Mouse (Mus musculus): ENCODE results near the gene Myom1.

The Myom1 gene

DNA sequence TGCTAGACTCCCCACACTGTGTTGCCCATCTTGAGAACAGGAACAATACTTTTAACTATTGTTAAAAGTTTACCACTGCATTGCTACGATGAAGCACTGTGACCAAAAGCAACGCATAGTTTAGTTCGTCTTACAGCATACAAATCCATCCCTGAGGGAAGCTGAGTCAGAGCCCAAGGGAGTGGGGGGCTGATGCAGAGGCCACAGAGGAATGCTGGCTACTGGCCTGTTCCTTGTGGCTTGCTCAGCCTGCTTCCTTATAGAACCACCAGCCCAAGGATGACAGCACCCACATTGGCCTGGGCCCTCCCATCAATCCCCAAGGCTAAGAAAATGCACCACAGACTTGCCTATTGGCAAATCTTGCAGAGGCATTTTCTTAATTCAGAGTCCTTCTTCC, 56.8 kb downstream of the Myom1 start:
- DNase-seq (ENCODE audit: low spot score), result no peak

DNA sequence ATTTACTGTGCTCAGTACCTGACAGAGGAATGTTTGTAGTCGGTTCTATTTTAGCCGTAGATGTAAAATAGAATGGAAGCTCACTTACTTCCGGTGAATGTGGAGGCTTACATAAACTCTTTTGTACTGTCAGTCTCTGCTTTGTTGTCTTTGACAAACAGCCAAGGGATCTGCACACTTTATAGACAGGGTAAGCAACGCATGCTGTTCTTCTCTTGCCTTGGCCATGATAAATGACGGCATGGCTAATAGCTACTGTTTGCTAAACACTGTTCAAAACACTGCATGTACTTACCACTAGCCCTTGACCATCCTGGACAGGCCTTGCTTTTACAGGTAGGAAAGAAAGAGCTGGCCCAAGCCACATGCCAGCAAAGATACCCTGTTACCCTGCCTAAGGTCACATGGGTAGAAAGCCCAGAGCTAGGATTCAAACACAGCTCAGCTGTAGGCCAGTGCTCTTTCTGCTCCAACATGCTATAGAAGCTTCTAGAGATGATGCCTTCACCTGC, 59.7 kb downstream of the Myom1 start:
- DNase-seq (ENCODE audit: low spot score), result no peak

DNA sequence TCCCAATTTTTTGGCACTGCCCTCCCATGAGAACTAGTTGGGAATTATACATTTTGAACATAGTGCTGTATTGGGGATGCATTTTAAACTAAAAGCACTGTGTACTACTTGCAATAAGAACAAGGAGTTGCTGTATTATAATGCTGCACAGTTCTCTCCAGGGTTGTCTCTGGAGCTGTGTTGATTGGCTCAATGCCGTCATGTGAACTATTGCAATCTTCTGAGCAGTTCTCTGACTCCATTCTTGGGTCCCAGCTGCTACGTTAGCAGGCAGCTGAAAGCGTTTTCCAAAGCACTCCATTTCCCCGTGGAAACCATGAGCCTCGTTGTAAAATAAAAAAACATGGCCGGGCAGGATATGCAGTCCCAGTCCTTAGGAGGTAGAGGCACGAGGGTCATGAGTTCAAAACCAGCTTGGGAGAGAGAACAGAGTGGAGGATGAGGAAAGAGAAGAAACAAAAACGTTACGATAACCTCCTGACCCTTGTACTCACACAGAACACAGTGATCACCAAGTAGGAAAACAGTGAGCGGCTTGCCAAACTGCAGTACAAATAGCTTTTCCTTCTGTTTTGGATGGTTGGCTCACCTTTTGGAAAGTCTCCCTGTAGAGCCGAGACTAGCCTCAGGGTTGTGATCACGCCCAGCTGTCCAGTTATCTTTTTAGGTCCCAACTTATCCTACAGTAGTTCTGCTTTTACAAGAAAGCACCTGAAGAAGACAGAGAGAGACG, 60.6 kb downstream of the Myom1 start:
- no peak for DNase-seq (ENCODE audit: low spot score)

DNA sequence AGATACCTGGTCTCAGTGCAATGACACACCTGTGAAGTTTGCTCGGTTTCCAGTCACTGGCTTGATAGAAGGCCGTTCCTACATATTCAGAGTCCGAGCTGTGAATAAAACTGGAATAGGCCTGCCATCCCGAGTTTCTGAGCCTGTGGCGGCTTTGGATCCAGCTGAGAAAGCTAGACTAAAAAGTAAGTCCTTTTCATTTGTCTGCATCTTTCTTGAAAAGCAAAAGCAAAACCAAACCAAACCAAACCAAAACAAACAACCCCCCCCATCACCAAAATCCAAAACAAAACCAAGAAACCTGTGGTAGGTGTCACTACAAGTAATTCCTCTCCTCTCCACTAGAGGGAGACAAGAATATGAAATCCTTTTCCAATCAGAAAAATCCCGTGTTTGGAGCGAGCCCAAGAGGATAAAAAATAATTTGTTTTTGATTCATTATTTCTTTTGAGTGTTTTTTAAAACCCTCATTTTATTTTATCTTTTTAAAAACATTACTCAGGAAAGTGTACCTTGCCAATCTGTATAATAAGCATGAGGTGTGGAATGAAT, 62.1 kb downstream of the Myom1 start:
- DNase-seq (ENCODE audit: low spot score), result no peak

DNA sequence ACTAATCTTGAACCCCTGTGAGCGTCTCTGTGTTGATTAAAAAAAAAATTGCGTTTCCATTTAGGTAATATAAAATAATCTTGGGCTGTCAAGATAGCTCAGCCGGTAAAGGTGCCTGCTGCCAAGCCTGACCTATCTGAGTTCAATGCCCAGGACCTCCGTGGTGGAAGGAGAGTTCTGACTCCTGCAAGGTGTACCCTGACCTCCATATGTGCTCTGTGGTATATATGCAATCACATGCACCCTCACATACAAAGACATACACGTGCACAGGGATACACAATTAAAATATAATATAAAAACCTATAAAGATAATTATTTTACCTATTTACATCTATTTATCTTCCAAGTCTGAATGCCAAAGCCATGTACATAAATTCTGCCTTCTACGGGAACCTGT, 62.7 kb downstream of the Myom1 start:
- DNase-seq (ENCODE audit: low spot score), result no peak

DNA sequence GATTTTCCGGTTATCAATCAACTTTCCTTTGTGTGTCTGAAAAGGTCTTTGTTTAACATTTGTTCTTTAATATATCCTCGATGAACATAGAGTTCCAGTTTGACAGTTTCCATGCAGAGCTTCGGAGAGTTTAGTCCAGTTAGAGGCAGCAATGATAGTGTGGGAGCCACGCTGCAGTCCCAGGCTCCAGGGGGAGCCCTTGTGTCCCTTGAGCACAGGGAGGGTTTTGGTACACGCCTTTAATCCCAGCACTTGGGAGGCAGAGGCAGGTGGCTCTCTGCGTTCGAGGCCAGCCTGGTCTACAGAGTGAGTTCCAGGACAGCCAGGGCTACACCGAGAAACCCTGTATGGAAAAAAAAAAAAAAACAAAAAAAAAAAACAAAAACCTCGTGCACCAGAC, 66.7 kb downstream of the Myom1 start:
- DNase-seq (ENCODE audit: low spot score), result no peak

DNA sequence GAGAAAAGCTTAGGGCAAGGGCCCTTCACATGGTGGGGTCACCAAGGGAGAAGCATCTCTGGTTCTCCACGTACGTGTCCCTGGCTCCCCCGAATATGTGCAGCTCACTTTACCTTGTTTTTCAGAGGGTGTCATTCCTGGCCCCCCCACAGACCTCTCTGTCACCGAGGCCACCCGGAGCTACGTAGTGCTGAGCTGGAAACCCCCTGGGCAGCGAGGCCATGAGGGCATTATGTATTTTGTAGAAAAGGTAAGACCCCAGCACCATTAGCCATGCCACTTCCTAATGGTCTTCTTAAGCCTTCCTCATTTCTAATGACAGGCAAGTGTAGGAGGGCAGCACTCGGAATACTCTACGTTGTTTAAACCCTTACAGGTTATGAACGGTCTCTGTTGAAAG, 69.5 kb downstream of the Myom1 start:
- DNase-seq (ENCODE audit: low spot score), result no peak

DNA sequence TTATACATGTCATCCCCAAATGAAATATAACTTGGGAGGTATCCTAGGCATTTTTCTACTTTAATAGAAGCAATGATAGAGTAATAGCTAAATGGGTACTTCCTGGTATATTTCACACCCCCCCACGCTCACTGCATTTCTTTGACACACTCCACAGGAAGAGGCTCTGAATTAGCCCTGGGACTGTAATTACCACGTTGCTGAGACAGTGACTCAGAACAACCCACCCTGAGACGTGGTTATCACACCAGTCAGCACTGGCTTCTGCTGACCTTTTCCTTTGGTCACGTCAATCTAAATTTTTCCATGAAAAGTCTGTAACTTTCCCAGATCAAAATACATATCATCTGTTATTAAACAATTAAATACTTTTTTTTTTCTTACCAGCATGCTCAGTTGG, 72.0 kb downstream of the Myom1 start:
- no peak for DNase-seq (ENCODE audit: low spot score)

DNA sequence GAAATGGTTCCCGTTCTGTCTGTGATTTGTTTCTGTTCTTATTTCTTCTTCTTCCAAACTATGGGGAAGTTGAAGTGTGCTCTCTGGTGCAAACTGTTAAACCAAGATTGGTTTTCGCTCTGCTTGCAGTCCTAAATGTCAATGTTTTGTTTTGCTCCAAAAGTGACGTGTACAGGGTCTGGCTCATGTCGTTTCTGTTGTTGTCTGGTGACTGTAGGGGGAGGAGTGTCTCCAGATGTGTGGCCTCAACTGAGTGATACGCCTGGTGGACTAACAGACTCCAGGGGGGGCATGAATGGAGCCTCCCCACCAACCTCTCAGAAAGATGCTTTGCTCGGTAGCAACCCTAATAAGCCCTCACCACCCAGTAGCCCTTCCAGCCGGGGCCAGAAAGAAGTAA, 79.6 kb downstream of the Myom1 start:
- DNase-seq (ENCODE audit: low spot score), result no peak

DNA sequence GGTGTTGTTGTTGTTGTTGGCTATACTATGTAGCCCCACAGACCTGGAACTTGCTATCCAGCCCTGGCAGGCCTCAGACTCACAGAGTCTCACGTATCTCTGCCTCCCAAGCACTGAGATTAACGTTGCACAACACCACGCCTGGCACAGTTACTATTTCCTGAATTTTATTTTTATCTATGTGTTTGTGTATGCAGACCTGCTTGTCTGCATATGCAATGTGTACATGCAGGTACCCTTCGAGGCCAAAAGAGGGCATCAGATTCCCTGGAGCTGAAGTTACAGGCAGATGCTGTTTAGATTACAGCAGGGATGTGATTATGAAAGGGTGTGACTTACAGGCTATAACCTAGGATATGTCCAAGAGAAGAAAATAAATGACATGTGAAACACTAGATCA, 84.5 kb downstream of the Myom1 start:
- no peak for DNase-seq (ENCODE audit: low spot score)

DNA sequence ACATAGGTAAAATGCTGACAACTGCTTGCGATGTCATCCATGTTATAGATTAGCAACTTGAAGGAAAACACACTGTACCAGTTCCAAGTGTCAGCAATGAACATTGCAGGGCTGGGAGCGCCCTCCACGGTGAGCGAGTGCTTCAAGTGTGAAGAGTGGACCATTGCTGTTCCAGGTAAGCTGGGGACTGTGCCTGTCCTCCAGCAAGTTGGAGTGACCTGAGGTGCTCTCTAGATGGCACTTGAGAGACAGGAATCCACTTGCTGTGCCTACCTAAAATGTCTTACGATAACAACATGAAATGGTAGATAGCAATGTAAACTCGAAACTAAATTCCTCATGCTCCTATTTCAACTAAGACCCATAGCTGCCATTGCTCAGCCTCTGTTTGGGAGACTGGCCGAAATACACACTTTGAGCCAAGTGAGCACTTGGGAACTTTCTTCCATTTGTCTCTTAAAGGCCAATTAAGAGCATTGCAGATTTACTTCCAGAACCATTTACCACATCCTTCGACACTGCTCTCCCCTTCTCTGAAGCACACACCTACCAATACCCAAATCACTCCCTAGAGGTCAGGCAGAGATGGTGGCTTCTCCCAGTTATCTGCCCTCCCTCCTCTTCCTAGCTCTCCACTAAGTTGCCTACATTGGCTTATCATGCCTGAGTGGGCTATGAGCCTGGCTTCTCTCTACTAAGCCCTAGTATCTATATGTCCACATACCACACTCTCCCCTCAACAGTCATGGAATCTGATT, 85.1 kb downstream of the Myom1 start:
- DNase-seq (ENCODE audit: low spot score), result no peak

DNA sequence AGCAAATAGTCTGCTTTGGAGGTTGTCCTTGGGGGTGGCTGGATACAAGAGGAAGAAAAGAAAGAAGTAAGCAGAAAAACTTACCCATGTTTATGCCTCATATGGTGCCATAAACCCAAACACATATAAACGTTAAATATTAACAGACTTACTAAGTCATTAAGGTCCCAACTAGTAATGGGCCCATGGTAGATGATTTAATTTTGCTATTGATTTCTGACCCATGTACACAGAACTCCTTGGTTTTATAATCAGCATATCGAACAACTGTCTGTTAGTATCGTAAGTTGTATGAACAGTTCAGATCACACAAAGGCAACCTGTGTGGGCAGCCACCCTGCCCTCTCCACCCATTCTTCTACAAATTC, 85.7 kb downstream of the Myom1 start:
- DNase-seq (ENCODE audit: low spot score), result no peak

DNA sequence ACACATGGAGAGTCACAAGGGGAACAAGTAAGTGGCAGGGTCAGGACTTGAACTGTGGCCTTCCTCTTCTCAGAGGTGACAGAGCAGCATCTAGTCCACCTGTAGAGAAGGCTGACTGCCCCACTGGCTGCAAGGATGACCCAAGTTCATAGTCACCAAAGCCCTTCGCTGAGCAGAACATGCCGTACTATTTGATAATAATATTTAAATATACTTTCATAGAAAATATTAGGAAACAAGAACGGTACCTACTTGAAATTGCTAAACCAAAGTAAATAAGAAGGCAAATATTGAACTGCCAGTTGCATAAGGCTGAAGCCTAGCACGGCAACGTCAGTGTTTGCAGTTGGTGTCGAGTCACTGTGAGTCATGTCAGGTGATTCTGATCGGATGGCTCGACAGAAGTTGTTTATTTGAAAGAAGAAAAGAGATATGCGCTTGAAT, 86.6 kb downstream of the Myom1 start:
- no peak for DNase-seq (ENCODE audit: low spot score)

DNA sequence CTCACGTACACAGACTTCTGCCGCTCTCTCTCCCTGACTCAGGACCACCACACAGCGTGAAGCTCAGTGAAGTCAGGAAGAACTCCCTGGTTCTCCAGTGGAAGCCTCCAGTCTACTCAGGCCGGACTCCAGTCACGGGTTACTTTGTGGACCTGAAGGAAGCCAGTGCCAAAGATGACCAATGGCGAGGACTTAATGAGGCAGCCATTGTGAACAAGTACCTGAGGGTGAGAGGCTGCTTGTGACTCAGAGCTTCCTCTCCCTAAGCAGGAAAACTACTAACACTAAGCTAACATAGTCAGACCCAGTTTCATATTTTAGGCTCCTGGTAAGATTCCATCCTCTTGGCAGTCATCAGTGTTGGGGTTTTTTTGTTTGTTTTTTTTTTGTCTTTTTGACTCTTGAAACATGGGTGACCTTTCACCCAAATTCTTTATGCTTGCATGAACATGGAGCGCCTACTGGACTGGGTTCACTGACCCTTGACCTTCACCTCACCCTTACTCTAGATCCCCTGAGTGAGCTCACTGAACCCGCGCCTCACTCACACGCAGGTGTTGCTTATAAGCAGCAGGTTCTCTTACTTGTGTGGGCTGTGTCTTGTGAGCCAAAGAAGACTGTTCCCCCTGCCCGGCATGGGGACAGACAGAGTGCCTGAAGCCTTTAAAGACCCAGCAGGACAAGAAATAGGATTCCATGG, 87.5 kb downstream of the Myom1 start:
- no peak for DNase-seq (ENCODE audit: low spot score)

DNA sequence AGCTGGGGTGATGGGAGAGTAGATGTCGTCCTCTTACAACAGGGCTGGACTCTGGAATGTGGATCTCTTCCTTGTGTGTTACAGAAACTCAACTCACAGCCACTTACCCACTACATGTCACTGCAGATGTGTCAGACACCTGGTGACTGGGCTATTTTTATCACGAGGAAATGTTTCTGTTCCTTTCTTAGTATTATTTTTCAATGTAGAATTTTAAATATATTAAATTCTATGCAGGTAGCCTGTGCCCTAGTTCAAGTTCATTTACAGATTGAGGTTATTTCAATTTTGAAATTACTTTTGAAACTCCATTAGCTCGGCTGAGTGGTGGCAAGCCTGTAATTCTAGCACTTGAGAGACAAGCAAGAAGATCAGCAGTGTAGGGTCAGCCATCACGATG, 88.6 kb downstream of the Myom1 start:
- DNase-seq (ENCODE audit: low spot score), result no peak

DNA sequence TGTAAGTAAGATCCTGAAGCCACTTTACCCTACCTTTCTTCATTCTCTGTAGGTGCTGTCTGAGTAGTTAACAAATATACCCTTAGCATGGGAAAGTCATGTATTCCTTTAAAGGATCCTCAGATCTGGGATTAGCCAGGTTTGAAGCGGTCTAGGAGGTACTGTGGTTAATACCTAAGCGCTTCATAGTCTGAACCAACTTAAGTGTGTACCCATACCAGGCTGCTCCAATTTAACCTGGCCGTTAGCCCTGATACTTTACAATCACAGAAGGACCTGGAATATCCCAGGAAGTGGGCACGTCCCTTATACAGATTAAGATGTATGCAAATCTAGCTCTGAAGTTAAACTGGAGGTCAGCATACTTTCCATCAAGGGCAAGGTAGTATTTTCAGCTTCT, 89.9 kb downstream of the Myom1 start:
- DNase-seq (ENCODE audit: low spot score), result no peak

DNA sequence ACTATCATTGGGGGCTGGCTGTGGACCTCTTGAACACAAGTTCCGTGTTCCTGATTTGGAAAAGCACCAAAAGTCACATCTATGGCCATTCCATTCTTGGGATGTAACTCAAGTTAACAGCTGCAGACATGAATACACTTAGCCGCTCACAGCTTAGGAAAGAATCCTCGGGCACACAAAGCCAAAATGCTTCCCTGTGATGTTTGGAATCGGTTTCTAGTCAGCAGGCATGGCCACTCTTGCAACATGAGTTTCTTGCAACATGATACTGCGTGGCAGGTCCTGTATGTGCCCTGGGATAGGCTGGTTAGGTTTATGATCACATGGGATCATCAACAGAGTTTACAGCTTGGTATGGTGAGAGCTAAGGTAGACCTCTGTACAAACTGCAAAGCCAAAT, 91.4 kb downstream of the Myom1 start:
- no peak for DNase-seq (ENCODE audit: low spot score)

DNA sequence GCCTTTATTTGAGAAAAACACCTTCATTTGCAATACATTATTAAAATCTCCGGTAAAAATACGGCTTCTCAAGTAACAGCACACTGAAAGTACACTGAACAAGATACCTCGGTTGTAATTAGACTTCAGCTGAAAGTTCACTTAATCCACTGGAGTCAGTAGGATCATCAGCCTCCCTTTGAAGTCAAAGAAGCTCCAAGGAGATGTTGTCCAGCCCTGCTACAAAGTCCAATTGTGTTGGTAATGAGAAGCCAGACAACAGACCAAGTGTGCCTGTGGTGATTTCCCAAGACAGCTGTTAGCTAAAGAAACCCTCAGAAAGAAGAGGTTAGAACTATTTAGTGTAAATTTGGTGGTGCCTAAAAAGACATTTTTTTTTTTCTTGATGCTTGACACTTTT, 92.0 kb downstream of the Myom1 start:
- no peak for DNase-seq (ENCODE audit: low spot score)

DNA sequence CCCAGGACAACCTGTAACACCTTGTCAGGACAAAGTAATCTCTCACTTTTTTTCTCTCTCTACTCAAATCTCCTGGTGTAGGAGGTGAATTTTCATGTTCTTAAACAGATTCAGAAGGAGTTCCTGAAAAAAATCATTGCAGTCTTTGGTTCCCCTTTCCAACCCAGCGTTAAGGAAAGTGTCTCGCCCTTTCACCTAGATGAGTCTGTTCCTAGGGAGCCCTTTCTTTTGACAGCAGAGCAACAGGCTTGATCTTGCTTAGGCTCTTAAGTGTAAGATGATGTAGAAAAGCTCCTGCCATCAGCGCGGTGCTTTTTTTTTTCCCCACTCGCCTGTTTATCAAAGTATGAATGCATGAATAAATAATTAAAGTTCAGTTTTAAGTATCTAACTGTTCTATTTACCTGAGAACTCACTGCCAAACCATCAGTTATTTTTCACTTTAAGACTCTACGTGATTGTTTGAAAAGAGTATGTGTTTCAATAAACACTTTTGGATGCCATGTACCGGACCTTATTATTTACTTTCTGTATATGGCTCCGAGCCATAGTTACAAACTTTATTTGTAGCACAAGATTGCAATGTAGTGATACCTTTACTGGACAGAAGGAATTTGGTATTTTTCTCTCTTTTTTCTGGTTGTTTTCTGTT, 94.2 kb downstream of the Myom1 start:
- DNase-seq (ENCODE audit: low spot score), result no peak

DNA sequence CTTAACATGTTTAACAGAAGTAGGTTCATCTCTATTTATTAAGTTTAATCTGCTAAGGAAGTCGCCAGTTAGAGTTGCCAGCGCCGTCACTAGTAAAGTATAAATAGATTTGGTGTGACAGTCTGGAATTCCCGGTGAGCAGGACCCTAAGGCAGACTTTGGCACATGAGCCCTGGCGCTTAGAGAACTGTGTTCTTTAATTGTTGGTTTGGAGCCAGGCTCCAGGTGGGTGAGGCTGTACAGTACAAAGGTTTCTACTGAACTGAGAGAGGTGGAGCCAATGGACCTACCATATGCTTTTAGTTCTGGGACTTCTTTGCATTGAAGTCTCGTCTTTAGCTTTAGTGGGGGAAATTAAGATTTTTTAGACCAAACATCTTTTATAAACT, 94.8 kb downstream of the Myom1 start:
- DNase-seq (ENCODE audit: low spot score), result no peak

DNA sequence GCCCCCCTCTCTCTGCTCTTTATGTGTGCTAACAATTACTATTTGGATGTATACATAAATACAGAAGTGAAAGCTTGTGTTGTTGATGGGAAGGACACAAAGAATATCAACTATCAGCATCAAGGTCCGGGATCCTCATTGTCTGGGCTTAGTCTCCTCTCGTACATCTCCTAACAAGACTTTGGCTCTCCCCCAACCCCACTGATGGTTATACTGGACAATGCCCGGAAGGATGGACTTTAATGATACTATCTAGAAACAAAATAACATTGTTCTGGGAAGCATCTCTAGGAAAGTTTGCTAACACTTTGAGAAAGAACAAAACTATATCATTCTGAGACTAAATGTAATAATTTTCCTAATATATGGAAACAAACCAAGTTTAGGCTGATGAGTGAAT, 96.2 kb downstream of the Myom1 start:
- no peak for DNase-seq (ENCODE audit: low spot score)
